Mouse (Mus musculus) left cerebral cortex, postnatal 25 days (tissue): Measurements from ENCODE around the gene Pik3r3. TPM values are rescaled to one million over a fixed set of nuclear protein-coding genes. Genes with fewer than 3 reads are reported as not detected.

ENCODE experiments used
- DNase-seq, 2 experiments: peaks; one replicate each; pipeline ENCODE4 v3.0.0; 2022; ENCODE audit warnings: low spot score in 2 of 2, mixed read lengths in 1 of 2
- intact Hi-C: fragments of 180-260 bp; cut with DNase I; formaldehyde crosslinking; loops from one replicate; pipeline ENCODE4 v1.15.1; 2025
- total RNA-seq, 2 experiments: library from RNA; stranded (reverse); gene quantifications; 2 replicates each; pipeline ENCODE4 v1.2.3; 2021

The Pik3r3 gene
- total RNA-seq, 2 experiments from 2014 or later: 37.7 to 44.0 TPM

GRCm38 (mm10) chr4:116342119-116342518, 120.7 kb downstream of the Pik3r3 start:
- peak; percentile 59 to 68 for DNase-seq
- intact Hi-C loops: loop anchor here (2.0 to 10.0 kb wide), 4 partner anchors 57 to 193 kb away; partner anchors contain the start of gene Mast2

GRCm38 (mm10) chr4:116352496-116352895, 131.1 kb downstream of the Pik3r3 start:
- no peak for DNase-seq
- intact Hi-C loops: no loop called here

Other genes with a start within 250 kb of the Pik3r3 start
- gene Faah, start 203.7 kb upstream of the Pik3r3 start, total RNA-seq: 10 to 100 TPM; 88.4 to 89.8 TPM
- gene Nsun4, start 167.7 kb upstream of the Pik3r3 start, total RNA-seq: 10 to 100 TPM; 10.7 to 11.4 TPM
- gene Uqcrh, start 146.5 kb upstream of the Pik3r3 start, total RNA-seq: 100 to 1,000 TPM; 444 to 446 TPM
- gene Lrrc41, start 146.3 kb upstream of the Pik3r3 start, total RNA-seq: 10 to 100 TPM; 45.3 to 47.7 TPM
- gene Rad54l, start 97.9 kb upstream of the Pik3r3 start, total RNA-seq: under 1 TPM; 0.32 to 0.64 TPM
- 10 to 100 TPM; 73.5 to 77.6 TPM for gene Pomgnt1, start 97.8 kb upstream of the Pik3r3 start, total RNA-seq
- 10 to 100 TPM; 27.9 to 32.8 TPM for gene Lurap1, start 70.3 kb upstream of the Pik3r3 start, total RNA-seq
- gene Tspan1, start 54.0 kb upstream of the Pik3r3 start, total RNA-seq: under 1 TPM; 0.23 to 0.27 TPM
- gene 1700042G07Rik, start 48.2 kb upstream of the Pik3r3 start, total RNA-seq: not detected
- gene Gm49337, start 48.2 kb upstream of the Pik3r3 start, total RNA-seq: not detected
- gene Mast2, start 242.6 kb downstream of the Pik3r3 start, total RNA-seq: 100 to 1,000 TPM; 102 to 104 TPM